Mouse (Mus musculus): ENCODE measurements at regions not wholly inside any gene's neighbourhood (a gene's known extent, or its start where the extent isn't known, plus 50 kb on each side); places are given as distances from the start of the nearest gene placed in this dataset.
"Not testable (repeated sequence)": the region's sequence is repeated elsewhere in the genome, so short reads cannot be mapped to it uniquely, and the experiment has no call there.

GRCm38 (mm10) chr15:8806354-8806753 is 95.8 kb upstream of the Slc1a3 start:
- no peaks in the 10 kb centered on the region for H3K9me3 ChIP-seq (ENCODE audit: control insufficient read depth, low read length)

GRCm38 (mm10) chr15:8805565-8805964 is 95.0 kb upstream of the Slc1a3 start:
- H3K27me3 ChIP-seq (replicated peaks; ENCODE audit: control insufficient read depth, insufficient read depth, low read length); H3K36me3 ChIP-seq (ENCODE audit: control insufficient read depth, insufficient read depth, low read length); H3K4me2 ChIP-seq (ENCODE audit: low read depth, low read length); H3K4me1 ChIP-seq (ENCODE audit: control insufficient read depth, insufficient read depth, low read length); H3K27ac ChIP-seq (ENCODE audit: low read length); ATAC-seq; H3K9me3 ChIP-seq (ENCODE audit: control insufficient read depth, low read length); H3K4me3 ChIP-seq (ENCODE audit: low read length); H3K9ac ChIP-seq (ENCODE audit: low read depth, low read length): not testable (repeated sequence)
- WGBS: 90% methylated on average over 4 of the region's 5 CpGs

More at GRCm38 (mm10) chr15:8806354-8806753, 95.8 kb upstream of the Slc1a3 start:
- H3K4me2 ChIP-seq (ENCODE audit: low read depth, low read length): no peak overlapping the region
- H3K36me3 ChIP-seq (ENCODE audit: control insufficient read depth, insufficient read depth, low read length): no peaks in the 10 kb centered on the region
- H3K4me1 ChIP-seq (ENCODE audit: control insufficient read depth, insufficient read depth, low read length): no peaks in the 10 kb centered on the region
- no peak overlapping the region for H3K4me3 ChIP-seq (ENCODE audit: low read length)
- H3K9ac ChIP-seq (ENCODE audit: low read depth, low read length): no peak overlapping the region
- H3K27me3 ChIP-seq (replicated peaks; ENCODE audit: control insufficient read depth, insufficient read depth, low read length): no peaks in the 10 kb centered on the region
- no peak overlapping the region for H3K27ac ChIP-seq (ENCODE audit: low read length)
- no peak for ATAC-seq
- 51% methylated on average over 8 of the region's 8 CpGs for WGBS

DNA sequence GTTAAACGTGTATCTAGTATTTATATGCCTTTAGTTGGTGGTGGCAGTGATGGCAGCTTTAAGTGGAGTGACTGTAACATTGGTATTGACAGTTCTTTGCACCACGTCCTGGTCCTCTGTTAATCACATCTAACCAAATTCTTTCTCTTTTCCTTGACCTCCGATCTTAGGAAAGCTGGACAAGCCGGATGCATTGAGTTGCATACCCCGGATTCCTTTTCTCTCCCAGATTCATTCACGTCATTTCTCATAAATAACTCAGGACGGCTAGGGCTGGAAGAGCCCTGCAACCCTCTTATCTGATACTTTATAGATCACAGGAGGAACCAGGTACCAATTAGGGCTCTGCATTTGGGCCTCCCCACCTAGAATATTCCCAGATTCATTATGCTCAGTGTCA is 91.5 kb upstream of the Slc1a3 start:
- no peaks in the 10 kb centered on the region for H3K36me3 ChIP-seq (ENCODE audit: control insufficient read depth, insufficient read depth, low read length)
- H3K9me3 ChIP-seq (ENCODE audit: control insufficient read depth, low read length): no peaks in the 10 kb centered on the region
- WGBS: 49% methylated on average over 7 of the region's 7 CpGs
- ATAC-seq: no peak
- no peaks in the 10 kb centered on the region for H3K4me1 ChIP-seq (ENCODE audit: control insufficient read depth, insufficient read depth, low read length)
- H3K4me2 ChIP-seq (ENCODE audit: low read depth, low read length): no peak overlapping the region
- H3K9ac ChIP-seq (ENCODE audit: low read depth, low read length): no peak overlapping the region
- H3K27me3 ChIP-seq (replicated peaks; ENCODE audit: control insufficient read depth, insufficient read depth, low read length): no peaks in the 10 kb centered on the region
- H3K27ac ChIP-seq (ENCODE audit: low read length): no peak overlapping the region
- H3K4me3 ChIP-seq (ENCODE audit: low read length): no peak overlapping the region

- no peaks in the 10 kb centered on the region for H3K36me3 ChIP-seq (ENCODE audit: control insufficient read depth, insufficient read depth, low read length)
- no peak overlapping the region for H3K4me3 ChIP-seq (ENCODE audit: low read length)
- no peak for ATAC-seq
- H3K4me1 ChIP-seq (ENCODE audit: control insufficient read depth, insufficient read depth, low read length): no peaks in the 10 kb centered on the region
- no peak overlapping the region for H3K4me2 ChIP-seq (ENCODE audit: low read depth, low read length)
- H3K27me3 ChIP-seq (replicated peaks; ENCODE audit: control insufficient read depth, insufficient read depth, low read length): no peaks in the 10 kb centered on the region
- H3K9ac ChIP-seq (ENCODE audit: low read depth, low read length): no peak overlapping the region
- H3K9me3 ChIP-seq (ENCODE audit: control insufficient read depth, low read length): no peaks in the 10 kb centered on the region
- 100% methylated on average over 1 of the region's 1 CpGs for WGBS
- no peak overlapping the region for H3K27ac ChIP-seq (ENCODE audit: low read length)
Observed at GRCm38 (mm10) chr15:8797015-8797414, 86.5 kb upstream of the Slc1a3 start.

GRCm38 (mm10) chr15:8792106-8792505 is 81.5 kb upstream of the Slc1a3 start:
- H3K9ac ChIP-seq (ENCODE audit: low read depth, low read length): no peak overlapping the region
- H3K9me3 ChIP-seq (ENCODE audit: control insufficient read depth, low read length): no peaks in the 10 kb centered on the region
- no peaks in the 10 kb centered on the region for H3K4me1 ChIP-seq (ENCODE audit: control insufficient read depth, insufficient read depth, low read length)
- H3K4me2 ChIP-seq (ENCODE audit: low read depth, low read length): no peak overlapping the region
- no peaks in the 10 kb centered on the region for H3K36me3 ChIP-seq (ENCODE audit: control insufficient read depth, insufficient read depth, low read length)
- WGBS: 70% methylated on average over 2 of the region's 2 CpGs
- no peak overlapping the region for H3K27ac ChIP-seq (ENCODE audit: low read length)
- H3K27me3 ChIP-seq (replicated peaks; ENCODE audit: control insufficient read depth, insufficient read depth, low read length): no peaks in the 10 kb centered on the region
- no peak overlapping the region for H3K4me3 ChIP-seq (ENCODE audit: low read length)
- ATAC-seq: no peak

- H3K27ac ChIP-seq (ENCODE audit: low read length): no peak overlapping the region
- H3K27me3 ChIP-seq (replicated peaks; ENCODE audit: control insufficient read depth, insufficient read depth, low read length): no peaks in the 10 kb centered on the region
- H3K4me1 ChIP-seq (ENCODE audit: control insufficient read depth, insufficient read depth, low read length): no peaks in the 10 kb centered on the region
- H3K4me2 ChIP-seq (ENCODE audit: low read depth, low read length): no peak overlapping the region
- H3K9me3 ChIP-seq (ENCODE audit: control insufficient read depth, low read length): no peaks in the 10 kb centered on the region
- no peak overlapping the region for H3K9ac ChIP-seq (ENCODE audit: low read depth, low read length)
- no peaks in the 10 kb centered on the region for H3K36me3 ChIP-seq (ENCODE audit: control insufficient read depth, insufficient read depth, low read length)
- ATAC-seq: no peak
- H3K4me3 ChIP-seq (ENCODE audit: low read length): no peak overlapping the region
Observed at GRCm38 (mm10) chr15:8789924-8790323, 79.4 kb upstream of the Slc1a3 start.

DNA sequence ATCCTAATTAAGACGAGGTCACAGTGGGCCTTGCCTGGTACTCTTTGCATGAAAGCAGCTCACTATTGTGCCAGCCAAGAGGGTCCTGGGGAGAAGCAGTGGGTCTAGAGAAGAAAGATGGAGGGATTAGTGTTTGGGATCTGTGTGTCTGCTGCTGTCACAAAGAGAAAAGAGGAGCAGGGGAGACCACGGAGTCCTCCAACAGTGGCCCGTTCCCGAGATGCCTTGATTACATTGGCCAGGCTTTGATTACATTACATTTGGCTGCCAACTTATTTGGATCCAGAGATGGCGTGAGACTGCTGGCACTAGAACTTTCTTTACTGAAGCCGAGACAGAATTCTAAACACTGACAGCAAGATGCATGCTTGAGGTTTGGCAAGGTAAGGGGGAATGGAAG is 78.4 kb upstream of the Slc1a3 start:
- no peak for ATAC-seq
- 63% methylated on average over 6 of the region's 6 CpGs for WGBS
- Histone ChIP-seq H3K27ac (ENCODE audit: low read length) (no peak overlapping the region), H3K9ac (ENCODE audit: low read depth, low read length) (no peak overlapping the region), H3K27me3 (replicated peaks; ENCODE audit: control insufficient read depth, insufficient read depth, low read length) (no peaks in the 10 kb centered on the region), H3K9me3 (ENCODE audit: control insufficient read depth, low read length) (no peaks in the 10 kb centered on the region), H3K36me3 (ENCODE audit: control insufficient read depth, insufficient read depth, low read length) (no peaks in the 10 kb centered on the region), H3K4me3 (ENCODE audit: low read length) (no peak overlapping the region), H3K4me2 (ENCODE audit: low read depth, low read length) (no peak overlapping the region), H3K4me1 (ENCODE audit: control insufficient read depth, insufficient read depth, low read length) (no peaks in the 10 kb centered on the region)

DNA sequence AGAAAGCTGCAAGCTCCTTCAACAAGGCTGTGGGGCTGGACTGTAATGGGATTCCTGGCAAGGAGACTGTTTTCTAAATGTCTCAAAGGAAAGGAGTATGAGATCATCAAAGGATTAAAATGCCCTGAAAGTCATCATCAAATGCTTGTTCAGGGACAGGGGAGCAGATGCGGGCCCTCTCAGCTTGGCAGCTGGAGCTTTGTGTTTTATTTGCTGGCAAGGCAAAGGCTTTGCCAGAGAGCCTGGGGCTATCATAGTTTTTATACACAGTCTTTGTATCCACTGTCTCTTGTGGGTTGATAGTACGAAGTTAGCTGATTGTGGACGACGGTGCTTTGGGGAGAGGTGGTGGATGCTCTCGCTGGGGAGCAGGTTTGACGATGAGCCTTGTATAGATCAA is 75.0 kb upstream of the Slc1a3 start:
- H3K4me1 ChIP-seq (ENCODE audit: control insufficient read depth, insufficient read depth, low read length): no peaks in the 10 kb centered on the region
- H3K9me3 ChIP-seq (ENCODE audit: control insufficient read depth, low read length): no peaks in the 10 kb centered on the region
- no peaks in the 10 kb centered on the region for H3K27me3 ChIP-seq (replicated peaks; ENCODE audit: control insufficient read depth, insufficient read depth, low read length)
- H3K9ac ChIP-seq (ENCODE audit: low read depth, low read length): no peak overlapping the region
- no peak overlapping the region for H3K4me3 ChIP-seq (ENCODE audit: low read length)
- no peaks in the 10 kb centered on the region for H3K36me3 ChIP-seq (ENCODE audit: control insufficient read depth, insufficient read depth, low read length)
- no peak for ATAC-seq
- WGBS: 77% methylated on average over 6 of the region's 6 CpGs
- H3K27ac ChIP-seq (ENCODE audit: low read length): no peak overlapping the region
- H3K4me2 ChIP-seq (ENCODE audit: low read depth, low read length): no peak overlapping the region

DNA sequence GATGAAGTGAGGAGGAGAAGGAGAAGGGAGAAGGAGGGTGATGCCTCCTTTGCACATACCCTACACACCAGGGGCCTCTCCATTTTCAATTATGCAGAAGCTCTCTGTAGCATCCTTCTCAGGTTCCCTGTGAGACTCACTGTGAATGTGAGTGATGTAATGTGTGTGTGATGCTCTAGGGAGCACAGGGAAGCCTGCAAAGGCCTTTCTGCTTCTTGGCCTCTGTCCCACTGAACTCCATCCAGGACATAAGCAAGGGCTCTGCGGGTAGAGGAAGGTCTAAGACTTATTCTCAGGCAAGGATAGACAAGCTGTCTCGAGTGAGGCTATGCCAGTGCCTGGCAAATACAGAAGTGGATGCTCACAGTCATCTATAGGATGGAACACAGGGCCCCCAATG is 73.0 kb upstream of the Slc1a3 start:
- Histone ChIP-seq H3K9ac (ENCODE audit: low read depth, low read length) (no peak overlapping the region), H3K27ac (ENCODE audit: low read length) (no peak overlapping the region), H3K4me1 (ENCODE audit: control insufficient read depth, insufficient read depth, low read length) (no peaks in the 10 kb centered on the region), H3K4me2 (ENCODE audit: low read depth, low read length) (no peak overlapping the region), H3K27me3 (replicated peaks; ENCODE audit: control insufficient read depth, insufficient read depth, low read length) (no peaks in the 10 kb centered on the region), H3K4me3 (ENCODE audit: low read length) (no peak overlapping the region), H3K9me3 (ENCODE audit: control insufficient read depth, low read length) (no peaks in the 10 kb centered on the region), H3K36me3 (ENCODE audit: control insufficient read depth, insufficient read depth, low read length) (no peaks in the 10 kb centered on the region)
- 77% methylated on average over 2 of the region's 2 CpGs for WGBS
- ATAC-seq: no peak

DNA sequence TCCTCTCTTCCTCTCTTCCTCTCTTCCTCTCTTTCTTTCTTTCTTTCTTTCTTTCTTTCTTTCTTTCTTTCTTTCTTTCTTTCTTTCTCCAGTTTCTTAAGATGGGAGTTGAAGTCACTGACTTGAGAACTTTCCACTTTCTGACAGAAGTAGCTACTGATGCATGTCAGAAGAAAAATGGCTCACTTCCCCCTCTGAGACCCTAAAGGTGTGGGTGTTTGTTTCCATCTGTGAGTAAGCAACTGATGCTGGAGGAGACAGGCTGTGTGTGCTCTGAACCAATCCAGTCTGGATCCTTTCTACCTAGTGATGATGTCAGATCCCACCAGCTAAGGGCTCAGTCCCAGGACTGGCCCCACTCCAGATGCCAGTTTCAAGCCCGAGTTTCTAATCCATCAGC is 72.5 kb upstream of the Slc1a3 start:
- Histone ChIP-seq H3K9ac (ENCODE audit: low read depth, low read length) (no peak overlapping the region), H3K36me3 (ENCODE audit: control insufficient read depth, insufficient read depth, low read length) (no peaks in the 10 kb centered on the region), H3K4me3 (ENCODE audit: low read length) (no peak overlapping the region), H3K27me3 (replicated peaks; ENCODE audit: control insufficient read depth, insufficient read depth, low read length) (no peaks in the 10 kb centered on the region), H3K27ac (ENCODE audit: low read length) (no peak overlapping the region), H3K4me2 (ENCODE audit: low read depth, low read length) (no peak overlapping the region), H3K4me1 (ENCODE audit: control insufficient read depth, insufficient read depth, low read length) (no peaks in the 10 kb centered on the region), H3K9me3 (ENCODE audit: control insufficient read depth, low read length) (no peaks in the 10 kb centered on the region)
- ATAC-seq: no peak
- 61% methylated on average over 1 of the region's 1 CpGs for WGBS
